Mouse (Mus musculus) MEL-GATA-1-ER (cell line): ENCODE measurements at regions not wholly inside any gene's neighbourhood (a gene's known extent, or its start where the extent isn't known, plus 50 kb on each side); places are given as distances from the start of the nearest gene placed in this dataset.
"Not testable (repeated sequence)": the region's sequence is repeated elsewhere in the genome, so short reads cannot be mapped to it uniquely, and the experiment has no call there.

Source experiments
- DNase-seq: peaks from one replicate; pipeline ENCODE4 v3.0.0-alpha.2; 2012; ENCODE audit warnings: low read depth; ENCODE audit errors: extremely low read depth

GRCm38 (mm10) chr15:38409168-38409567, 983.8 kb downstream of the 4930447A16Rik start:
- DNase-seq, result no peak

- no peak for DNase-seq
Observed at GRCm38 (mm10) chr15:38410462-38410861, 985.1 kb downstream of the 4930447A16Rik start.

GRCm38 (mm10) chr15:38412481-38412880, 987.1 kb downstream of the 4930447A16Rik start:
- DNase-seq, result no peak

- no peak for DNase-seq
Observed at GRCm38 (mm10) chr15:38413329-38413728, 988.0 kb downstream of the 4930447A16Rik start.

GRCm38 (mm10) chr15:38414318-38415090, 989.1 kb downstream of the 4930447A16Rik start:
- DNase-seq, result no peak

GRCm38 (mm10) chr15:38415091-38415486, 989.7 kb downstream of the 4930447A16Rik start:
- no peak for DNase-seq

GRCm38 (mm10) chr15:38419621-38420020, 994.3 kb downstream of the 4930447A16Rik start:
- no peak for DNase-seq

GRCm38 (mm10) chr15:38420784-38421183, 995.4 kb downstream of the 4930447A16Rik start:
- no peak for DNase-seq

GRCm38 (mm10) chr15:38422741-38423140, 997.4 kb downstream of the 4930447A16Rik start:
- DNase-seq, result no peak

- no peak for DNase-seq
Observed at GRCm38 (mm10) chr15:38425506-38425905, 1000.2 kb downstream of the 4930447A16Rik start.

- DNase-seq, result no peak
Observed at GRCm38 (mm10) chr15:38427966-38428365, 1002.6 kb downstream of the 4930447A16Rik start.

- no peak for DNase-seq
Observed at GRCm38 (mm10) chr15:38431668-38432067, 1006.3 kb downstream of the 4930447A16Rik start.

- no peak for DNase-seq
Observed at GRCm38 (mm10) chr15:38433386-38433785, 1008.0 kb downstream of the 4930447A16Rik start.

- DNase-seq, result not testable (repeated sequence)
Observed at GRCm38 (mm10) chr15:38434239-38434638, 1008.9 kb downstream of the 4930447A16Rik start.
